Mouse (Mus musculus): ENCODE measurements around the gene Fam81a. TPM values are rescaled to one million over a fixed set of nuclear protein-coding genes. Genes with fewer than 3 reads are reported as not detected.

Gene Fam81a
- total and polyA plus RNA-seq, 3 experiments, result 0.13 TPM; not detected in 2

- in situ Hi-C loops (cut with MboI; ENCODE audit: low pct_ligation_motif_present, low pct_unique_long_range_greater_than_20kb, low sequenced_read_pairs), result no loop called here
Measured at GRCm38 (mm10) chr9:70138511-70138910, 3.8 kb downstream of the Fam81a start.

DNA sequence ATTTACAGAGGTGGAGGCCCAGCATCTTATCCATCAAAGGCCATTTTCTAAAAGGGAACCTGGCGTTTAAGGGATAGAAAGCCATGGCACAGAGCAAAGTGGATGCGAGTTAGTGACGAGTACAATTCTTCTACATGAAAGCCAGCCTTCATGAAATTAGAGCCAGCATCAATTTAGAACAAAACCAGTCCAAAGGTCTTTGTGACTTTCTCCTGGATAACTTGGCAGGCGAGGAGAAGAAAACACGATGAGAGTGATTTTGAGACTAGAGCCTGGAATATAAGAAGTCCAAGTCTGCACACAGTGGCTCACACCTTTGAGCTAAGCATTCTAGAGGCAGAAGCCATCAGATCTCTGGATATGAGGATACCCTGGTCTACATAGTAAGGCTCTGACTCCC is 4.4 kb downstream of the Fam81a start:
- Histone ChIP-seq H3K9me3 (replicated peaks; ENCODE audit: low read length) (no peaks in the 10 kb centered on the region), H3K4me1 (ENCODE audit: control insufficient read depth in 1 of 2, insufficient read depth in 2 of 2) (peaks cover 5 to 10% of the 10 kb centered on the region in 2 experiments), H3K36me3 (replicated peaks in 1 of 2; ENCODE audit: control insufficient read depth in 1 of 2, insufficient read depth in 1 of 2, low read length in 1 of 2) (no peaks in the 10 kb centered on the region), H3K4me3 (replicated peaks in 1 of 3; ENCODE audit: low read depth in 2 of 3, low read length in 2 of 3, poor library complexity in 1 of 3) (no peak overlapping the region), H3K9ac (ENCODE audit: insufficient read depth, low read depth) (no peak overlapping the region), H3K4me2 (ENCODE audit: insufficient read depth, low read depth, poor library complexity, severe bottlenecking) (no peak overlapping the region), H3K27me3 (replicated peaks) (peaks cover 44% of the 10 kb centered on the region), H3K27ac (ENCODE audit: insufficient read depth, low read depth) (no peak overlapping the region), H3K79me2 (replicated peaks; ENCODE audit: control insufficient read depth, extremely low read depth, insufficient read depth, poor library complexity, severe bottlenecking) (no peaks in the 10 kb centered on the region)
- no peak for DNase-seq (ENCODE audit: extremely low read depth)
- dilution Hi-C loops (cut with MboI; ENCODE audit: extremely low pct_ligation_motif_present, extremely low pct_unique_long_range_greater_than_20kb, low sequenced_read_pairs), result no loop called here
- TF ChIP-seq MAFK (IDR thresholded peaks at IDR 0.05; ENCODE audit: insufficient replicate concordance, low read length), result no peak
- TF ChIP-seq TCF12 (IDR thresholded peaks at IDR 0.05; ENCODE audit: low read depth, low read length), result no peak
- TF ChIP-seq NRF1 (IDR thresholded peaks at IDR 0.05; ENCODE audit: low read depth, low read length), result no peak
- no peak for TF ChIP-seq RAD21 (IDR thresholded peaks at IDR 0.05; ENCODE audit: low read depth, low read length)
- TF ChIP-seq KAT2A (IDR thresholded peaks at IDR 0.05; ENCODE audit: insufficient replicate concordance, low read length), result no peak
- TF ChIP-seq MEF2A (IDR thresholded peaks at IDR 0.05; ENCODE audit: borderline replicate concordance, low read depth, low read length), result no peak
- TF ChIP-seq E2F4 (IDR thresholded peaks at IDR 0.05; ENCODE audit: insufficient replicate concordance, low read depth, low read length), result no peak
- TF ChIP-seq JUN (IDR thresholded peaks at IDR 0.05; ENCODE audit: insufficient read depth, low read depth, low read length), result no peak
- TF ChIP-seq POLR2A (IDR thresholded peaks at IDR 0.05; ENCODE audit: low read depth, low read length), result no peak
- TF ChIP-seq MYC (IDR thresholded peaks at IDR 0.05; ENCODE audit: low read depth, low read length), result no peak
- TF ChIP-seq MXI1 (IDR thresholded peaks at IDR 0.05; ENCODE audit: low read depth, low read length), result no peak
- no peak for TF ChIP-seq ETS1 (conservative IDR thresholded peaks at IDR 0.05; ENCODE audit: low read depth, low read length)
- no peak for TF ChIP-seq CHD2 (IDR thresholded peaks at IDR 0.05; ENCODE audit: low read length)
- no peak for TF ChIP-seq NELFE (IDR thresholded peaks at IDR 0.05; ENCODE audit: low read depth, low read length)
- TF ChIP-seq TBP (conservative IDR thresholded peaks at IDR 0.05; ENCODE audit: low read depth, low read length), result no peak
- no peak for TF ChIP-seq MAX (IDR thresholded peaks at IDR 0.05; ENCODE audit: low read length)
- no peak for TF ChIP-seq GABPA (IDR thresholded peaks at IDR 0.05; ENCODE audit: insufficient replicate concordance, low read depth, low read length)
- no peak for TF ChIP-seq POLR2AphosphoS2 (IDR thresholded peaks at IDR 0.05; ENCODE audit: low read depth, low read length)
- no peak for TF ChIP-seq ZKSCAN1 (IDR thresholded peaks at IDR 0.05; ENCODE audit: borderline replicate concordance, low read depth, low read length)
- TF ChIP-seq ZC3H11A (IDR thresholded peaks at IDR 0.05; ENCODE audit: low read depth, low read length), result no peak
- in situ Hi-C loops (cut with MboI; ENCODE audit: low pct_ligation_motif_present, low pct_unique_long_range_greater_than_20kb, low sequenced_read_pairs), result no loop called here

More at GRCm38 (mm10) chr9:70138511-70138910, 3.8 kb downstream of the Fam81a start:
- H3K9ac ChIP-seq (ENCODE audit: insufficient read depth, low read depth), result no peak overlapping the region
- H3K79me2 ChIP-seq (replicated peaks; ENCODE audit: control insufficient read depth, extremely low read depth, insufficient read depth, poor library complexity, severe bottlenecking), result no peaks in the 10 kb centered on the region
- dilution Hi-C loops (cut with MboI; ENCODE audit: extremely low pct_ligation_motif_present, extremely low pct_unique_long_range_greater_than_20kb, low sequenced_read_pairs), result no loop called here
- H3K36me3 ChIP-seq (replicated peaks in 1 of 2; ENCODE audit: control insufficient read depth in 1 of 2, insufficient read depth in 1 of 2, low read length in 1 of 2), result no peaks in the 10 kb centered on the region
- H3K27ac ChIP-seq (ENCODE audit: insufficient read depth, low read depth), result no peak overlapping the region
- no peak overlapping the region for H3K4me3 ChIP-seq (replicated peaks in 1 of 3; ENCODE audit: low read depth in 2 of 3, low read length in 2 of 3, poor library complexity in 1 of 3)
- DNase-seq (ENCODE audit: extremely low read depth), result no peak
- H3K9me3 ChIP-seq (replicated peaks; ENCODE audit: low read length), result no peaks in the 10 kb centered on the region
- H3K4me1 ChIP-seq (ENCODE audit: control insufficient read depth in 1 of 2, insufficient read depth in 2 of 2), result peaks cover 10 to 14% of the 10 kb centered on the region in 2 experiments
- TF ChIP-seq CTCF (conservative IDR thresholded peaks at IDR 0.05 in 1 of 2, IDR thresholded peaks at IDR 0.05 in 1 of 2; ENCODE audit: low read depth in 2 of 2, low read length in 2 of 2), result no peak
- TF ChIP-seq NELFE (IDR thresholded peaks at IDR 0.05; ENCODE audit: low read depth, low read length), result no peak
- no peak overlapping the region for H3K4me2 ChIP-seq (ENCODE audit: insufficient read depth, low read depth, poor library complexity, severe bottlenecking)
- H3K27me3 ChIP-seq (replicated peaks), result peaks cover 48% of the 10 kb centered on the region
